Mouse (Mus musculus) MN1 (cell line): ENCODE data around the gene Eif3k.
"Not testable (repeated sequence)": the region's sequence is repeated elsewhere in the genome, so short reads cannot be mapped to it uniquely, and the experiment has no call there.

Experiments used
- DNase-seq: peaks from one replicate; pipeline ENCODE4 v3.0.0-alpha.2; 2016; ENCODE audit warnings: low spot score

Eif3k gene

DNA sequence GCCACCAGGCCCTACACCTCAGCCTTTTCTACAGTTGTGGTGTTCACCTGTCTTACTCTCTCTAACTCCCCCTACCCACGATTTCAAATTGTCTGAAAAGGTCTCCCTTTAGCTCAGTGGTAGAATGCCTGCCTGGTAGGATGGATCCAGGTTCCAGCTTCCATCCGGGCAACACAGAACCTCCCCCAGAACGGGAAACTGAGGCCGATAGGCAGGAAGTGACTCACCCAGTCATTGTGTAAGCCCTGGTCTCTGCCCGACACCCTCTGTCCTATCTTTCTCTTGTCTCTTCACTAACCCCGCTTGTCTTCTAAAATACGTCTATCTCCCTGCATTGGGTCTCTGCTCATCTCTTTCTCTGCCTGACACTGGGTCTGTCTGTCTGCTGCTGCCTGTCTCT lies 3.5 kb upstream of the Eif3k start:
- DNase-seq = no peak

DNA sequence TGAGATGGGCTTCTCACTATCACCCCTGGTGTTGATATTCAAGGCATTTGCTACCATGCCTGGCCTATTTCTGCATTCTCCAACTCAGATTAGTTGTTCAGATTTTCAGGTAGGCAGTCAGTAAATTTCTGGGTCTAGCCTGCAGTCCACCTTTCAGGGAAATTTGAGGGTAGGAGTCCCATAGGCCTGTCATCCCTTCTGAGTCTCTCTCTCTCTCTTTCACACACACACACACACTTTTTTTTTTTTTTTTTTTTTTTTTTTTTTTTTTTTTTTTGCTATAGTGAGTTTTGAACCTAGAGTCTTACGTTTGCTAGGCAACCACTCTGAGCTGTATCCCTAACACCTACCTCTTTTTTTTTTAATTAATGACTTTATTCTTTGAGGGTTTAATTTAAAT lies 2.8 kb upstream of the Eif3k start:
- DNase-seq = no peak

- no peak for DNase-seq
Observed at GRCm38 (mm10) chr7:28983849-28984248, 2.2 kb upstream of the Eif3k start.

- peak; percentile 35 for DNase-seq
Observed at GRCm38 (mm10) chr7:28983141-28983564, 1.5 kb upstream of the Eif3k start.

GRCm38 (mm10) chr7:28982274-28983013 lies 780 bp upstream of the Eif3k start:
- peak; percentile 62 for DNase-seq

DNA sequence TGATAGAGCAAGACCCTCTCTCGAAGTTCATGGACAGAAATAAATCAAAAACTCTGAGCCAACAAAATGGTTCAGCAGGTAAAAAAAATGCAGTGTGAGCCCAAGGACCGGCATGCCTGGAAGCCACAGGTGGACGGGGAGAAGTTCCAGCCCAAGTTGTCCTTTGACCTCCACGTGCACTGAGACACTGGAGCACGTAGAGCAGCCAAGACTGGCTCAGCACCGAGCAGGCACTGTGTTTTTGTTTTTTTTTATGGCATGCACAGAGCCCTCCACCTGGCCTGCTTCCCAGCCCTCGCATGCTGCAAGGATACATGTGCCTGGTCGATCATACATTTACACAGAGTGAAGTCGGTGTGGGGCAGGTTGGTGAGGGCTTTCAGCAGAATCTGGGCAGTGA lies 4.1 kb downstream of the Eif3k start:
- DNase-seq = no peak

DNA sequence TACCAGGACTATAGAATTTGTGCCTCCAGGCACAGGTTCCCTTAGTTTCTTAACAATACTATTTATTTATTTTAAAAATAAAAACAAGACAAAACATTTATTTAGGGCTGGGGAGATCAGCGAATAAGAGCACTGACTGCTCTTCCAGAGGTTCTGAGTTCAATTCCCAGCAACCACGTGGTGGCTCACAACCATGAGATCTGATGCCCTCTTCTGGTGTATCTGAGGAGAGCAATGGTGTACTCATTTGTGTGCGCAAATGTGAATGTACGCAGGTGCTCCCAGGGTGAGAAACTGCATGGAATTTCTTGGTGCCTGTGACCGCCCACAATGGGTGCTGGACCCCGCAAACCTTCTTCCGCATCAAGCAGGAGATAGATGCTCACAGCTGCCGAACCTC lies 8.6 kb downstream of the Eif3k start:
- no peak for DNase-seq

DNA sequence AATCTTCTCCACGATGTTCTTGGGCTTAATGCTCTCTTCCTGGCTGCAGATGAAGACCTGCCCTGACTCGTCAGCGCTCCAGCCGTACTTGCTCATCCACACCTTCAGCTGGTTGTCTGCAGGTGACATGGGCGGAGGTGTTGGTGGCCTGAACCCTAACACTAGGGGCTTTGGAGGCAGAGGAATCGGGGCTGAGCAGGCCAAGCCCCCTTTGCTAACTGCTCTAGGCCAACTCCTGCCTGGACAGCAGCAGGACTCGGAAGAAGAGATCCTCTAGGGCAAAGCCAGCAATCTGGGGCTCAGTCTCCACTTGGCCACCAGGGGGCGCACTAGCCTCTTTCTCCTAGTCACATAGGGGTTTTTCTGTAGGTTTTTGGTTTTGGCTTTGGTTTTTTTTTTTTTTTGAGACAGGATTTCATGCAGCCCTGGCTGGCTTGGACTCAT lies 9.1 kb downstream of the Eif3k start:
- DNase-seq = peak; percentile 76

DNA sequence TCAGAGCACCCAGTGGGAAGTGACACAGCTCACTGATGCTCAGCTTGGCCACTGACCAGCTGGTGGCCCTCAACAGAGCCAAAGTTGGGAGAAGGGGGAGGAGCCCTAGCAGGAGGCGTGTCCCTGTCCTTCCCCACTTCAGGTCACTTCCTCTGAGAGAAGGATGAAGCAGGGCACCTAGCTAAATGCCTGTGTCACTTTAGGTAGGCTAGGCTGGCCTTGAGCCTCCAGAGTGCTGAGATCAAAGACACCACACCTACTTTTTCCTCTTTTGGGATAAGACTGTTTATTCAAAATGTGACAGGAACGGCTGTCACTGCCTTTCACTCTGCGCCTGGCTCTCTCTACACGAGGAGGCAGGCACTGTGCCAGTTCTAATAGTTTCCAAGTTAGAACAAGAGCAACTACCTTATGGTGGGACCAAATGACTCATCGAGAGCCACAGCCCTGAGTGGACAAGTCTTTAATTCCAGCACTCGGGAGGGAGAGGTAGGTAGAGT lies 9.8 kb downstream of the Eif3k start:
- DNase-seq = peak; percentile 25

- no peak for DNase-seq
Observed at GRCm38 (mm10) chr7:28971029-28971428, 10.6 kb downstream of the Eif3k start.

- DNase-seq = peak; percentile 36
Observed at GRCm38 (mm10) chr7:28969672-28970394, 11.8 kb downstream of the Eif3k start.

GRCm38 (mm10) chr7:28969271-28969670 lies 12.4 kb downstream of the Eif3k start:
- no peak for DNase-seq

GRCm38 (mm10) chr7:28968120-28968519 lies 13.5 kb downstream of the Eif3k start:
- DNase-seq = not testable (repeated sequence)

DNA sequence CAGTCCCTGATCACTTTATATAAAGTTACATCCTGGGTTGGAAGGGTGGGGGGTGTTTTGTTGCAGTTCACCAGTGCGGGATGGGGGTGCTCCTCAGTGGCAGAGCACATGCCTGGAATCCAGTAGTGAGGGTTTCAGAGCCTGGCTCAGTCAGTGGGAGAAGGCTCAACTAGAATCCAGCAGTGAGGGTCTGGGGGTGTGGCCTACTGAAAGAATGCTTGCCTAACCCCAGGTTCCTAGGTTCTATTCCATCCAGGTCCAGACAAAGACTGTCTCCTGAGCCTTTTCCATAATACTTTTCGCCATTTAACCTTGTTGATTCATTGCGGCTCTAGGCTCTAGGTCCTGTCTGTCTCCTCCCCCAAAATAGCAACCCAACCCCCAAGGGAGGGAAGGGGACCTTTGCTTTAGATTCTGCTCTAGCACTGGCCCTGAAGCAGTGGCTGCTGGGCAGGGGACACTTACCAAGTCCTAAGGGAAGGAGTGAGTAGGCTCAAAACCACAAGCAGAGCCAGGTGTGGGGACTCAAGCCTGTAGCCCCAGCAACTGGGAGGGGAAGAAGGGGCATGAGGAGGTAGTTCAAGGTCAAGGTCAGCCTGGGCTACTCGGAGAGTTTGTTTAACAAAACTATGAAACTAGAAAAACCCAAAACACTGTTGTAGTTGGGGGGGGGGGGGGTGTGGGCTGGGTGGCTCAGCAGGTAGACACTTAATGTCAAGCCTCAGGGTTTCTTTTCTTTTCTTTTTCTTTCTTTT lies 14.7 kb downstream of the Eif3k start:
- no peak for DNase-seq

DNA sequence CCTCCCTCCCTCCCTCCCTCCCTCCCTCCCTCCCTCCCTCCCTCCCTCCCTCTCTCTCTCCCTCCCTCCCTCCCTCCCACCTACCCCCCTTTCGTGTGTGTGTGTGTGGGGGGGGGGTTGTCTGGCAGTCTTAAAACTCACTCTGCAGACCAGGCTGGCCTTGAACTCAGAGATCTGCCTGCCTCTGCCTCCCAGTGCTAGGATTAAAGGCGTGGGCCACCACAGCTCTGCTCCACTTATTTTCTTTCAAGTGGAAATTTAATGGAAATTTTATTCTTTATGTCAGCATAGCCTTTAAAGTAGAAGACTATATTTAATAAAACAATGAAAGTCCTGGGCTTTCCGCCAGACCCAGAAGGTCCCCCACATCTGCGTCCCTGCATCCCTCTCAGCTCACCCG lies 15.5 kb downstream of the Eif3k start:
- DNase-seq = no peak

- DNase-seq = no peak
Observed at GRCm38 (mm10) chr7:28965346-28965840, 16.3 kb downstream of the Eif3k start.

GRCm38 (mm10) chr7:28963399-28963923 lies 18.2 kb downstream of the Eif3k start:
- no peak for DNase-seq

DNA sequence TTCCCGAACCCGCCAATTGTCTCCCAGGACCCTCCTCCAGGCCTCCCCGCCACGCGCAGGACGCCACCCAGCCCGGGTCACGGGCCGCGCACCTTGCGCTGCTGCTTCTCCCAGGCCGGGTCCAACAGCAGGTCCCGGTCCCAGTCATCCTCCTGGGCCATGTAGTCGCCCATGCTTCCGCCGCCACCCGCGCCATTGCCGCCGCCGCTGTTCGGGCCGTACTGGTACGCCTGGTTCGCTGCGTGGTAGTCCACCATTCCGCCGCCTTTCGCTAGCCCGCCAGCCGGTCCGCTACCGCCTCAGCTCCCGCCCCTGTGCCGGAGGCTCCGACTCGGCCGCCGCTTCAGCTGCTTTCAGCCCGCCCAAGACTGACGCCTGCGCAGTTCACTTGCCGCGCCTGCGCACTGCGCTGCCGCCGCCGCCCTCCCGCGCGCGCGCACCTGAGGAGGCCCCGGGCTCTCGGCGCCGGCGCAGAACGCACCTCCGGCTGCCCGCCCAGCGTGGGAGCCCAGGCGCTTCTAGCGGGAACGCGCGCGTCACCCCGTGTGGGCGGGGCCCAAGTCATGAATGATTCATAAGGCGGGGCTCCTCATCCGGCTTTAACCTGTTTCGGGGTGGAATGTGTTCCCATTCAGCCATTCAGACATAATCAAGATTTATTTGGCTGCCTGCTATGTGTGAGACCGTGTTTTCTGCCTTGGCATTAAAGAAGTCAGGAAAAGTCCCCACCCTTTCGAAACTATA lies 19.6 kb downstream of the Eif3k start, which contains the start of gene Actn4:
Gene Actn4 (minus strand): TSS at position 414 of the 744 bp plus-strand sequence.
- peak; percentile 98 for DNase-seq

DNA sequence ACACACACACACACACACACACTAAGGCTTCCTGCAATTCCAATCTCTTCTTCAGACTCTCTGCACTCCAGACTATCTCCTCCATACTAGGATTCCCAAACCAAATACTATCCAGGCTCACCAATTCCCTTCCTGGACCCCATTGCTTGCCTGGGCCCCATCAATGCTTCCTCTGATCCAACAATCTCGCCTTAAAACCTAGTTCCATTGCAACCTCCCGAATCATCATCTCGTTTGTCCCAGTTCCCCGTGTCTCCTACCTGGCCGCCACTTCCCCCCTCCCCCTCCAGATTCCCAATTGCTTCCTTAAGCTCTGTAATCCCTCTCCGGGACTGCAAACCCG lies 20.1 kb downstream of the Eif3k start:
- DNase-seq = no peak

GRCm38 (mm10) chr7:28960354-28961046 lies 21.2 kb downstream of the Eif3k start:
- no peak for DNase-seq
